Mouse (Mus musculus): ENCODE data around the gene Mtch1.

DNA sequence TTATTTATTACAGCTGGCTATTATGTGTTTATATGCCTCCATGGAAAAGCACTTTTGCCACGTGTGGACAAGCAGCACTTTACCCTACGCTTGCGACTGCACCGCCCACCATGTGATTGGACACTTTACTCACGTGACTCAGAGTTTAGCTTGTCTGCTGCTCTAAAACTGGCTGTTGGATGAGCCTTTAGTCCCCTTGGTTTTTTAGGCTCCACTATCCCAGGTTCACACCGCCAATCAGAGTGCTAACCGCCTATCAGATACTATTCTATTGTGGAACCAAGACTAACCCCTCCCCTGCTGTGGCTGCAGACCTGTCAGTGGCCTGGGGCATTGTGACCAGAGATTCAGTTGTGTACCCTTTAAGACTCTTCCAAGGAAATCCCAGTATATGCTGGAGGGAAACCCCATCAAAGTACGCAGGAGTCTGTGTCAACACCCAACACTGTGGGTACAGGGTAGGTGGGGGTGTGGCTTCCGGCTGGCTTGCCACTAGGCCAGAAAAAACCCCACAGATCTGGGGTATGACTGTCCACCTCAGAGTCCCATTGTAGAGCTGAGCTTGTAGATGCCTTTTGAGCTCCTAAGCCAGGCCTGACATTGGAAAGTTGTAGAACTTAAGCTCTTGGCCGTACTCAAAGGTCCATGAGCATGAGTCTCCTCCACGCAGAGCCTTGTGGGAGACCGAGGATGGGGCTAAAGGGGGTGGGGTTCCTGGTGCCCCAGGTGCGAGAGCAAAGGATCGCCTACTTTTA lies 45.8 kb upstream of the Mtch1 start:
- no peak for TF ChIP-seq CTCF (IDR thresholded peaks at IDR 0.05; ENCODE audit: borderline replicate concordance, insufficient read depth, low read depth, low read length)
- no peak for TF ChIP-seq POLR2A (IDR thresholded peaks at IDR 0.05; ENCODE audit: borderline replicate concordance, insufficient read depth, low read length)

Measured in cerebellum, adult 2 months (tissue).